Mouse (Mus musculus): ENCODE measurements around the gene Trim67. TPM values are rescaled to one million over a fixed set of nuclear protein-coding genes. Genes with fewer than 3 reads are reported as not detected.

Gene Trim67
- polyA plus RNA-seq, 1 experiment = 0.26 TPM

GRCm38 (mm10) chr8:124845131-124845530, 52.2 kb downstream of the Trim67 start:
- Histone ChIP-seq H3K27ac (ENCODE audit: control insufficient read depth, insufficient read depth, low read length) (no peak overlapping the region), H3K4me1 (replicated peaks; ENCODE audit: control insufficient read depth, insufficient read depth, low read length) (no peaks in the 10 kb centered on the region), H3K36me3 (ENCODE audit: control insufficient read depth, insufficient read depth, low read length) (peaks cover 9% of the 10 kb centered on the region), H3K4me3 (ENCODE audit: control insufficient read depth, insufficient read depth, low read length) (no peak overlapping the region), H3K27me3 (ENCODE audit: control insufficient read depth, insufficient read depth, low read length) (no peaks in the 10 kb centered on the region)
- WGBS = 91% methylated on average over 3 of the region's 3 CpGs
- DNase-seq = no peak
- no peak for TF ChIP-seq POLR2A (IDR thresholded peaks at IDR 0.05; ENCODE audit: control insufficient read depth, extremely low read depth, insufficient read depth, low read length, poor library complexity)
- no peak for TF ChIP-seq CTCF (IDR thresholded peaks at IDR 0.05; ENCODE audit: borderline replicate concordance, control insufficient read depth, extremely low read depth, insufficient read depth, low read length, poor library complexity)

DNA sequence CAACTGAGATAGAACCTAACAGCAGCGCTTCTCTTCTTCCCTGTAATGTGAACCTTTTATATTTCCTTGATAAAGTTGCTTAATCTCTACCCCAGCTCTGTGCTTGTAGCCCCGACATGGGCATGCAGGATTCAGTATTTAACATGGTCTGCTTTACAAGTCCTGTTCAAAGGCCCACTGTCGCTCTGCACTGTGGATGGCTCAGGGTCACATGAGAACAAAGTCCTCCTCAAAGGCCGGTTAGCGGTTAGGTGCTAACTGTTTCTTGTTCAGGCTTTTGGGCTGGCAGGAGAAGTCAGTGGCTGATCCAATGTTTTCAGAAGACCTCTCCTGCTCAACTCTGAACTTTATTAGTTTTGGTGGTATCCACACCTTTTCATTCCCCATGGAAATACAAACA, 52.7 kb downstream of the Trim67 start:
- peaks cover 8% of the 10 kb centered on the region for H3K36me3 ChIP-seq (ENCODE audit: control insufficient read depth, insufficient read depth, low read length)
- no peak for DNase-seq
- no peaks in the 10 kb centered on the region for H3K4me1 ChIP-seq (replicated peaks; ENCODE audit: control insufficient read depth, insufficient read depth, low read length)
- TF ChIP-seq POLR2A (IDR thresholded peaks at IDR 0.05; ENCODE audit: control insufficient read depth, extremely low read depth, insufficient read depth, low read length, poor library complexity) (no peak), CTCF (IDR thresholded peaks at IDR 0.05; ENCODE audit: borderline replicate concordance, control insufficient read depth, extremely low read depth, insufficient read depth, low read length, poor library complexity) (no peak)
- H3K27ac ChIP-seq (ENCODE audit: control insufficient read depth, insufficient read depth, low read length) = no peak overlapping the region
- no peak overlapping the region for H3K4me3 ChIP-seq (ENCODE audit: control insufficient read depth, insufficient read depth, low read length)
- no peaks in the 10 kb centered on the region for H3K27me3 ChIP-seq (ENCODE audit: control insufficient read depth, insufficient read depth, low read length)
- WGBS = 94% methylated on average over 5 of the region's 5 CpGs

GRCm38 (mm10) chr8:124853511-124853910, 60.6 kb downstream of the Trim67 start:
- DNase-seq = no peak
- 100% methylated on average over 1 of the region's 1 CpGs for WGBS
- Histone ChIP-seq H3K27ac (ENCODE audit: control insufficient read depth, insufficient read depth, low read length) (no peak overlapping the region), H3K27me3 (ENCODE audit: control insufficient read depth, insufficient read depth, low read length) (no peaks in the 10 kb centered on the region), H3K36me3 (ENCODE audit: control insufficient read depth, insufficient read depth, low read length) (peaks cover 7% of the 10 kb centered on the region; the same call in 1 of the 2 replicates), H3K4me3 (ENCODE audit: control insufficient read depth, insufficient read depth, low read length) (no peak overlapping the region), H3K4me1 (replicated peaks; ENCODE audit: control insufficient read depth, insufficient read depth, low read length) (no peaks in the 10 kb centered on the region)
- TF ChIP-seq CTCF (IDR thresholded peaks at IDR 0.05; ENCODE audit: borderline replicate concordance, control insufficient read depth, extremely low read depth, insufficient read depth, low read length, poor library complexity) (no peak), POLR2A (IDR thresholded peaks at IDR 0.05; ENCODE audit: control insufficient read depth, extremely low read depth, insufficient read depth, low read length, poor library complexity) (no peak)

- DNase-seq = peak; percentile 60
- Histone ChIP-seq H3K27ac (ENCODE audit: control insufficient read depth, insufficient read depth, low read length) (no peak overlapping the region), H3K4me1 (replicated peaks; ENCODE audit: control insufficient read depth, insufficient read depth, low read length) (peaks cover 3% of the 10 kb centered on the region), H3K27me3 (ENCODE audit: control insufficient read depth, insufficient read depth, low read length) (no peaks in the 10 kb centered on the region), H3K4me3 (ENCODE audit: control insufficient read depth, insufficient read depth, low read length) (no peak overlapping the region), H3K36me3 (ENCODE audit: control insufficient read depth, insufficient read depth, low read length) (no peaks in the 10 kb centered on the region)
- no peak for TF ChIP-seq POLR2A (IDR thresholded peaks at IDR 0.05; ENCODE audit: control insufficient read depth, extremely low read depth, insufficient read depth, low read length, poor library complexity)
- no peak for TF ChIP-seq CTCF (IDR thresholded peaks at IDR 0.05; ENCODE audit: borderline replicate concordance, control insufficient read depth, extremely low read depth, insufficient read depth, low read length, poor library complexity)
Measured at GRCm38 (mm10) chr8:124859466-124859865, 66.6 kb downstream of the Trim67 start.

DNA sequence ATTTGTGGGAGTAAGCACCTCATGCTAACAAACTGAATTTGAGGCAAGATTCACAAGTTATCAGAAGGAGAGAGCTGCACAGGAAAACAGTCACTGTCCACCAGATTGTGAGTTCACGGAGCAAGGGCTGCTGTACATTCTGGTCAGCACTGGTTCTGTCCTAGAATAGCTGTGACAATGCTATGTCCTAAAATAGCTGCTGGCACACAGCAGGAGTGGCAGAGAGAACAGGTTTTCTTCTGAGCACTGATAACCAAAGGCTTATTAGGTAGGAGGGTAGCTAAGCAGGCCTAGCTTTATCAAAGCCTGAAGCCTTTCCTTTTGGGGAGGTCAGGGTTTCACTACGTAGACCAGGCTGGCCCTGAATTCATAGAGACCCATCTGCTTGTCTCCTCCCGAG, 67.3 kb downstream of the Trim67 start:
- no peak overlapping the region for H3K27ac ChIP-seq (ENCODE audit: control insufficient read depth, insufficient read depth, low read length)
- H3K36me3 ChIP-seq (ENCODE audit: control insufficient read depth, insufficient read depth, low read length) = no peaks in the 10 kb centered on the region
- TF ChIP-seq CTCF (IDR thresholded peaks at IDR 0.05; ENCODE audit: borderline replicate concordance, control insufficient read depth, extremely low read depth, insufficient read depth, low read length, poor library complexity) (no peak), POLR2A (IDR thresholded peaks at IDR 0.05; ENCODE audit: control insufficient read depth, extremely low read depth, insufficient read depth, low read length, poor library complexity) (no peak)
- 97% methylated on average over 3 of the region's 3 CpGs for WGBS
- DNase-seq = no peak
- H3K4me1 ChIP-seq (replicated peaks; ENCODE audit: control insufficient read depth, insufficient read depth, low read length) = peaks cover 5% of the 10 kb centered on the region
- H3K27me3 ChIP-seq (ENCODE audit: control insufficient read depth, insufficient read depth, low read length) = no peaks in the 10 kb centered on the region
- H3K4me3 ChIP-seq (ENCODE audit: control insufficient read depth, insufficient read depth, low read length) = no peak overlapping the region

DNA sequence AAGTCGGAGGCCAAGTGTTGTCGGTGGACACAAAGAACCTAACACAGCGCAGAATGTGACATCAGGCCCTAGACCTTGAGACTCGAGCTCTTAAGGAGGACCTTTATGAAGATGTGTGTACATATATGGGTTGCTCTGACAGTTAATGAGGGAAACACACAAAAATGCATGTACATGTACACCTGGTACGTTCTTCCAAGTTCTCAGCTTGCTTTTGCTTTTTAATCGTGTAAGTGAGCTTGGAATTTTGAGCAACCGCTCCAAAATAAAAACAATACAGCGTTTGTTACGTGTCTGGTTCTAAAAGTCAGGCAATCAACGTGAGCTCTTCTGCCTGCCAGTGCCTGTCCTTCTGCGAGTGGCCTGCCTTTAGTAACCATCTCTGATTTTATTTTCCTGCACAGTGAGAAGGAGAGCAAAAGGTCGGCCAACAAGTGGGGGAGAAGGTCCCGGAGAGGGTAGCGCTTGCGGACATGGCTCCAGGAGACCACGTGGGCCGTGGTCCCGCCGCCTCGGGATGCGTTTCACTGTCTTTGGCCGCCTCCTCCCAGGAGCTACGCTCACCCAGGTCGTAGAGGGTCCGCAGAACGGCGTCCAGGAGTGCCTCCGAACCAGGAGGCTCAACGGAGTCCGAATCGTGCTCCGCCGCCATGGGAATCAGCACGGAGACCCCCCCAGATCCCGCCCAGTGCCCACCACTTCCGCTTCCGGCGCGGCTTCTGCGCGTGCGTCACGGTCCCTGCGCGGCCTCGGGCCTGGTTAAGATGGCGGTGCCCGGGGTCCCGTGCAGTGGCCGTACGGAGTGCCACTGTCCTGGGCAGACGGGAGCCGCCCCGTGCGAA, 69.7 kb downstream of the Trim67 start, which contains the start of the genes Gnpat and 2810004N23Rik:
Gnpat (plus strand) TSS at position 713 of the 842 bp plus-strand sequence.
2810004N23Rik (minus strand) TSS at position 800 of the 842 bp plus-strand sequence.
- TF ChIP-seq POLR2A (IDR thresholded peaks at IDR 0.05; ENCODE audit: control insufficient read depth, extremely low read depth, insufficient read depth, low read length, poor library complexity) (peak; percentile 87), CTCF (IDR thresholded peaks at IDR 0.05; ENCODE audit: borderline replicate concordance, control insufficient read depth, extremely low read depth, insufficient read depth, low read length, poor library complexity) (no peak)

More for the DNA sequence above, 69.7 kb downstream of the Trim67 start, which contains the start of the genes Gnpat and 2810004N23Rik:
- peak; percentile 95 for DNase-seq
- Histone ChIP-seq H3K27me3 (ENCODE audit: control insufficient read depth, insufficient read depth, low read length) (no peaks in the 10 kb centered on the region), H3K4me1 (replicated peaks; ENCODE audit: control insufficient read depth, insufficient read depth, low read length) (peaks cover 8% of the 10 kb centered on the region), H3K27ac (ENCODE audit: control insufficient read depth, insufficient read depth, low read length) (peak within 1 kb of the TSS; percentile 14; the same call in 1 of the 2 replicates), H3K4me3 (ENCODE audit: control insufficient read depth, insufficient read depth, low read length) (peak within 1 kb of the TSS; percentile 96), H3K36me3 (ENCODE audit: control insufficient read depth, insufficient read depth, low read length) (no peaks in the 10 kb centered on the region)
- under 1% methylated on average over 55 of the region's 55 CpGs for WGBS

All from thymus, adult 2 months (tissue).